Mouse (Mus musculus) effector memory CD4-positive, alpha-beta T cell, adult 7 months (primary cell): ENCODE results near the gene Gm8011. TPM values are rescaled to one million over a fixed set of nuclear protein-coding genes. Genes with fewer than 3 reads are reported as not detected.

Source experiments
- polyA plus RNA-seq: library from polyadenylated mRNA; unstranded; fragments of 100-300 nt; shearing (Covaris generic); gene quantifications from one replicate; pipeline ENCODE4 v1.2.1, GENCODE M21; 2017

The Gm8011 gene
- 0.24 TPM for polyA plus RNA-seq

GRCm38 (mm10) chr14:42463581-42463980, at the start of gene Gm8011:
TSS of gene Gm8011 (plus strand) at chr14:42463881.

GRCm38 (mm10) chr14:42439573-42439972, 24.1 kb upstream of the Gm8011 start, which contains the start of gene Gm8005:
TSS of gene Gm8005 (minus strand) at chr14:42439673.

GRCm38 (mm10) chr14:42502249-42502648, 38.6 kb downstream of the Gm8011 start, which contains the start of gene Gm8020:
TSS of gene Gm8020 (minus strand) at chr14:42502349.

Other genes with a start within 250 kb of the Gm8011 start
- not detected for gene Gm17026, start 203.8 kb upstream of the Gm8011 start, polyA plus RNA-seq
- not detected for gene Gm9611, start 166.5 kb upstream of the Gm8011 start, polyA plus RNA-seq
- not detected for gene Gm7995, start 153.7 kb upstream of the Gm8011 start, polyA plus RNA-seq
- not detected for gene Gm8005, start 24.2 kb upstream of the Gm8011 start, polyA plus RNA-seq
- gene Gm8020, start 38.5 kb downstream of the Gm8011 start, polyA plus RNA-seq = not detected
- gene Gm8024, start 60.4 kb downstream of the Gm8011 start, polyA plus RNA-seq = not detected
- not detected for gene Gm17124, start 136.0 kb downstream of the Gm8011 start, polyA plus RNA-seq
- gene Gm3633, start 178.0 kb downstream of the Gm8011 start, polyA plus RNA-seq = not detected
- not detected for gene Gm10378, start 192.1 kb downstream of the Gm8011 start, polyA plus RNA-seq